Mouse (Mus musculus) forebrain, postnatal 0 days (tissue): ENCODE results near the gene Vmn2r60. TPM values are rescaled to one million over a fixed set of nuclear protein-coding genes. Genes with fewer than 3 reads are reported as not detected.
"Not testable (repeated sequence)": the region's sequence is repeated elsewhere in the genome, so short reads cannot be mapped to it uniquely, and the experiment has no call there.

Experiments used
- ATAC-seq: fragments of 200-750 bp; cut with Nextera tagmentation; 2 replicates; pipeline ENCODE4 v1.8.0; 2017; ENCODE audit warnings: mild to moderate bottlenecking, moderate library complexity
- DNase-seq: peaks from one replicate; pipeline ENCODE4 v3.0.0-alpha.2; 2015
- H3K27ac ChIP-seq: fragments of 300-500 bp; sonication (generic); 2 replicates; pipeline ENCODE4 v1.5.1; 2014; ENCODE audit warnings: low read depth, mild to moderate bottlenecking, antibody characterized with exemption, low read length, moderate library complexity, mixed read lengths
- H3K27me3 ChIP-seq: fragments of 300-500 bp; sonication (generic); 2 replicates; pipeline ENCODE4 v1.6.1; 2014; ENCODE audit warnings: mild to moderate bottlenecking, low read length, mixed read lengths; ENCODE audit not compliant: insufficient read depth
- H3K36me3 ChIP-seq: fragments of 300-500 bp; sonication (generic); 2 replicates; pipeline ENCODE4 v1.6.1; 2014; ENCODE audit warnings: mild to moderate bottlenecking, moderate library complexity; ENCODE audit not compliant: insufficient read depth
- H3K4me1 ChIP-seq: fragments of 300-500 bp; sonication (generic); 2 replicates; pipeline ENCODE4 v1.6.1; 2014; ENCODE audit warnings: antibody characterized with exemption; ENCODE audit not compliant: insufficient read depth
- H3K4me2 ChIP-seq: fragments of 300-500 bp; sonication (generic); 2 replicates; pipeline ENCODE4 v1.6.1; 2014; ENCODE audit warnings: low read depth, mild to moderate bottlenecking, moderate library complexity
- H3K4me3 ChIP-seq: fragments of 300-500 bp; sonication (generic); 2 replicates; pipeline ENCODE4 v1.5.1; 2014; ENCODE audit warnings: low read depth, low read length, mixed read lengths
- H3K9ac ChIP-seq: fragments of 300-500 bp; sonication (generic); 2 replicates; pipeline ENCODE4 v1.6.1; 2014; ENCODE audit warnings: mild to moderate bottlenecking
- H3K9me3 ChIP-seq: fragments of 300-500 bp; sonication (generic); 2 replicates; pipeline ENCODE4 v1.6.1; 2016; ENCODE audit warnings: low read length
- CTCF ChIP-seq: sonication (generic); IDR thresholded peaks from 2 replicates; pipeline ENCODE4 v1.5.1; 2016; ENCODE audit warnings: antibody characterized with exemption, control low read depth, low read depth
- WGBS: fragments of 180-500 bp; shearing (Covaris S2); extraction: QIAGEN DNeasy Blood & Tissue Kit; methylation state at CpG from one replicate; pipeline ENCODE4 v1.1.7; 2014; 5-methylcytosine and 5-hydroxymethylcytosine counted together
- polyA plus RNA-seq: library from polyadenylated mRNA; unstranded; fragments of >200 nt; fragmentation: Nextera tagmentation; extraction: Ambion mirVana; gene quantifications from 2 replicates; pipeline ENCODE4 v1.2.1, GENCODE M21; 2015
- total RNA-seq: library from RNA; depleted of rRNA; stranded (reverse); fragments of >200 nt; gene quantifications from 2 replicates; pipeline ENCODE4 v1.2.3, GENCODE M21; 2014; rRNA removed

Gene Vmn2r60
- total RNA-seq (not detected in 2 replicates), polyA plus RNA-seq (not detected in 2 replicates)

- Histone ChIP-seq H3K36me3 (no peaks in the 10 kb centered on the region), H3K9ac (no peak within 1 kb of the TSS), H3K4me2 (no peak within 1 kb of the TSS), H3K9me3 (0 out of 2 replicates have a peak, but pooled peaks cover 4% of the 10 kb centered on the region), H3K4me3 (no peak within 1 kb of the TSS), H3K27ac (no peak within 1 kb of the TSS), H3K27me3 (no peaks in the 10 kb centered on the region), H3K4me1 (no peaks in the 10 kb centered on the region)
- no peak for DNase-seq
- no peak for ATAC-seq
- WGBS, result 73% methylated on average over 2 of the region's 2 CpGs
- TF ChIP-seq CTCF, result no peak
Measured at GRCm38 (mm10) chr7:42107470-42107869, at the start of gene Vmn2r60. Vmn2r60 (plus strand) TSS chr7:42107770.

GRCm38 (mm10) chr7:42058923-42059322 is 48.6 kb upstream of the Vmn2r60 start, which contains the start of gene Vmn2r59:
Vmn2r59 (minus strand) TSS chr7:42059023.
- Histone ChIP-seq H3K9ac (no peak within 1 kb of the TSS), H3K36me3 (no peaks in the 10 kb centered on the region), H3K4me1 (no peaks in the 10 kb centered on the region), H3K4me3 (no peak within 1 kb of the TSS), H3K27ac (no peak within 1 kb of the TSS), H3K9me3 (0 out of 2 replicates have a peak, but pooled peaks cover 10% of the 10 kb centered on the region), H3K4me2 (no peak within 1 kb of the TSS), H3K27me3 (no peaks in the 10 kb centered on the region)
- no peak for TF ChIP-seq CTCF
- ATAC-seq (no peak), DNase-seq (no peak)

GRCm38 (mm10) chr7:42107061-42107460 is 509 bp upstream of the Vmn2r60 start:
- not testable (repeated sequence) for H3K4me3 ChIP-seq, H3K36me3 ChIP-seq, H3K9ac ChIP-seq, ATAC-seq, H3K4me2 ChIP-seq, H3K27me3 ChIP-seq, H3K9me3 ChIP-seq, DNase-seq, H3K27ac ChIP-seq, H3K4me1 ChIP-seq
- 81% methylated on average over 14 of the region's 14 CpGs for WGBS

Other genes with a start within 250 kb of the Vmn2r60 start
- not detected in 2 replicates for gene Vmn2r58, start 235.1 kb upstream of the Vmn2r60 start, total RNA-seq
- not detected in 2 replicates for gene Vmn2r58, start 235.1 kb upstream of the Vmn2r60 start, polyA plus RNA-seq
- not detected in 2 replicates for gene Vmn2r59, start 48.7 kb upstream of the Vmn2r60 start, total RNA-seq
- gene Vmn2r59, start 48.7 kb upstream of the Vmn2r60 start, polyA plus RNA-seq, result not detected in 2 replicates
- gene Vmn2r61, start 152.3 kb downstream of the Vmn2r60 start, total RNA-seq, result not detected in 2 replicates
- gene Vmn2r61, start 152.3 kb downstream of the Vmn2r60 start, polyA plus RNA-seq, result not detected in 2 replicates